Mouse (Mus musculus): ENCODE measurements at regions not wholly inside any gene's neighbourhood (a gene's known extent, or its start where the extent isn't known, plus 50 kb on each side); places are given as distances from the start of the nearest gene placed in this dataset.
"Not testable (repeated sequence)": the region's sequence is repeated elsewhere in the genome, so short reads cannot be mapped to it uniquely, and the experiment has no call there.

- no peak for DNase-seq (ENCODE audit: low read depth, low spot score)
These were observed 1108.4 kb downstream of the Trim52 start for GRCm38 (mm10) chr14:107214391-107214790.

DNA sequence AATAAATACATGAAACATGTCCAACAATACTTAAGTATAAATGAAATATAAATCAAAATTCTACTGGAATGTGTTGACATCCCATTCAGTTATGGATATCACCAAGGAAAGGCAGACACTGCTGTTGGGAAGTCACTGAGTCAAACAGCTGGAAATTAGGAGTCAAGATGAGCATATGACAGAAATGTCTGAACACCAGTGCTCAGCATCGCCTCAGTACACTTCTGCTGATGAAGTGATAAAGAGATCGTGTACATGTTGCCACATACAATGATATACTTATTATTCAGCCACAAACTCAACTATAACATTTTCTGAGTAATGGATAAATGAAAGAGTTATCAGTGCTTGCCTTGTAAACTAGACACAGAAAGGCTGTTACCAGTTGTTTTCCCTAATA lies 1158.2 kb downstream of the Trim52 start:
- DNase-seq (ENCODE audit: low read depth, low spot score), result no peak

DNA sequence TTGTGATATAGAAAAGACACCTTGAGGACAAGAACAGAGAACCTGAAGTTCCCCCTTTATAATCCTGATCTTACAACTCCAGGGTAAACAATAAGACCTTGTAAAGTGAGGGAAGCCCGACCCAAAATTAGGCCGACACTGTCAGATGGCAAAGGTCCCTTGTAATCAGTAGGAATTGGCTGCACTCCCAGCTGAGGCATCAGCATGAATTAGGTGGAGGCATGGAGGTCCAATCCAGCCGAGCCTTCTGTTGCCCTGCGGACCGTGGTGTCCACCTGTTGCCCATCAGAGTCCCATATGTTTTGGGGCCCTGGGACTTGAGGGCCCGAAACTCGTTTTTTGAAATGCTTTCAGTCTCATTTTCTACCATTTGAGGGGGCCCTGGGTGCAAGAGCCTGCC lies 1174.3 kb downstream of the Trim52 start:
- DNase-seq (ENCODE audit: low read depth, low spot score), result not testable (repeated sequence)

GRCm38 (mm10) chr14:107329302-107329701 lies 1223.3 kb downstream of the Trim52 start:
- peak; percentile 32 for DNase-seq (ENCODE audit: low read depth, low spot score)

- DNase-seq (ENCODE audit: low read depth, low spot score), result no peak
These were observed 1234.2 kb downstream of the Trim52 start for GRCm38 (mm10) chr14:107340205-107340604.

DNA sequence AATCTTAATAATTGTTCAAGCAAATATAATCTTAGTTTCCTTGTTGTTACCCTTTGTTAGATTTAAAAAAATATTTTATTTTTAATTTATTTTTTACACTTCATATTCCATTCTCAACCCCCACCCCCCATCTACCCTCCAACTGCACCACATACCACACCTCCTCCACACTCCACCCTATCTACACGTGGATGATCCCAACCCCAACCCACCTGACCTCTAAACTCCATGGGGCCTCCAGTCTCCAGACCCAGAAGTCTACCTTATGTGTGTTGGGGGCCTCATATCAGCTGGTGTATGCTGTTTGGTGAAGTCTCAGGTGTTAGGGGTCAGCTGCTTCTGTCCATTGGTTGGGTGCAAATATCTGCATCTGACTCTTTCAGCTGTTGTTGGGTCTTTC lies 1256.8 kb downstream of the Trim52 start:
- DNase-seq (ENCODE audit: low read depth, low spot score), result no peak

All from brain, embryonic 18.5 days (tissue).